Mouse (Mus musculus): Measurements from ENCODE around the gene Nup153. TPM values are rescaled to one million over a fixed set of nuclear protein-coding genes. Genes with fewer than 3 reads are reported as not detected.
A peak's percentile ranks its signal among the peaks of the same experiment; 100 is the strongest.

Nup153 gene
- polyA plus RNA-seq, 1 experiment, result 63.8 TPM

GRCm38 (mm10) chr13:46725227-46725626 lies 2.5 kb downstream of the Nup153 start:
- Histone ChIP-seq H3K27me3 (ENCODE audit: control insufficient read depth, insufficient read depth, low read length) (no peaks in the 10 kb centered on the region), H3K36me3 (ENCODE audit: control insufficient read depth, insufficient read depth, low read length) (no peaks in the 10 kb centered on the region), H3K4me3 (ENCODE audit: extremely low read depth, insufficient read depth, insufficient read length) (peak overlapping the region; percentile 19; the same call in 1 of the 2 replicates), H3K27ac (ENCODE audit: insufficient read depth, low read length) (peak overlapping the region; percentile 46; the same call in 1 of the 2 replicates), H3K4me1 (ENCODE audit: control insufficient read depth, insufficient read depth, insufficient read length) (peaks cover 5% of the 10 kb centered on the region; the same call in 1 of the 2 replicates)
- no peak for DNase-seq (ENCODE audit: low read depth in 1 of 2, low spot score in 2 of 2)
- TF ChIP-seq CTCF (IDR thresholded peaks at IDR 0.05; ENCODE audit: extremely low read depth, insufficient read depth, insufficient read length, insufficient replicate concordance) (no peak), POLR2A (IDR thresholded peaks at IDR 0.05; ENCODE audit: low read depth, low read length) (no peak)
- 6% methylated on average over 2 of the region's 2 CpGs for WGBS

DNA sequence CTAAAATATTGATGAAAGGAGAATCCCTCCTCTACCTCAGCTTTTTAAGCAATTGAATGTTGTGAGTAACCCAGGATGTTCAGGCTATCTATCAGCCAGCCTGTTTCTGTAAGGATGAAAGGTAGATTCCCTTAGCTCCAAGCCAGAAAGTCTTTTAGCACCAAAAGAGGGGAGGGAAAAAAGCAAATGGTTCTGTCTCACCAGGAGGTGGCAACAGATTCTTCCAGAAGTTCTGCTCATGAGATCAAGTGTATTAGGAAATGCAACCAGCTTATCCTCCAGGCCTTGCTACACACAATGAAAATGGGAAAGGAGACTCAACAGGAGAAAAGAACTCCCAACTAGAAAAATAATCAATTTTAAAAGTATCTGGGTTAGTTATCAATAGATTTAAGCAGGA lies 3.4 kb downstream of the Nup153 start:
- no peak overlapping the region for H3K4me3 ChIP-seq (ENCODE audit: extremely low read depth, insufficient read depth, insufficient read length)
- peaks cover 2% of the 10 kb centered on the region; the same call in 1 of the 2 replicates for H3K4me1 ChIP-seq (ENCODE audit: control insufficient read depth, insufficient read depth, insufficient read length)
- no peak for TF ChIP-seq POLR2A (IDR thresholded peaks at IDR 0.05; ENCODE audit: low read depth, low read length)
- no peak for TF ChIP-seq CTCF (IDR thresholded peaks at IDR 0.05; ENCODE audit: extremely low read depth, insufficient read depth, insufficient read length, insufficient replicate concordance)
- H3K27me3 ChIP-seq (ENCODE audit: control insufficient read depth, insufficient read depth, low read length), result no peaks in the 10 kb centered on the region
- H3K27ac ChIP-seq (ENCODE audit: insufficient read depth, low read length), result peak overlapping the region; percentile 64
- no peak for DNase-seq (ENCODE audit: low read depth in 1 of 2, low spot score in 2 of 2)
- no peaks in the 10 kb centered on the region for H3K36me3 ChIP-seq (ENCODE audit: control insufficient read depth, insufficient read depth, low read length)

GRCm38 (mm10) chr13:46721009-46721408 lies 6.7 kb downstream of the Nup153 start:
- no peak for TF ChIP-seq POLR2A (IDR thresholded peaks at IDR 0.05; ENCODE audit: low read depth, low read length)
- TF ChIP-seq CTCF (IDR thresholded peaks at IDR 0.05; ENCODE audit: extremely low read depth, insufficient read depth, insufficient read length, insufficient replicate concordance), result no peak

GRCm38 (mm10) chr13:46718893-46719400 lies 8.8 kb downstream of the Nup153 start:
- no peak for DNase-seq (ENCODE audit: low read depth in 1 of 2, low spot score in 2 of 2)
- Histone ChIP-seq H3K27ac (ENCODE audit: insufficient read depth, low read length) (no peak overlapping the region), H3K4me1 (ENCODE audit: control insufficient read depth, insufficient read depth, insufficient read length) (peaks cover 10% of the 10 kb centered on the region), H3K27me3 (ENCODE audit: control insufficient read depth, insufficient read depth, low read length) (no peaks in the 10 kb centered on the region), H3K4me3 (ENCODE audit: extremely low read depth, insufficient read depth, insufficient read length) (peak overlapping the region; percentile 20; the same call in 1 of the 2 replicates), H3K36me3 (ENCODE audit: control insufficient read depth, insufficient read depth, low read length) (peaks cover 1% of the 10 kb centered on the region; the same call in 1 of the 2 replicates)
- 42% methylated on average over 5 of the region's 5 CpGs for WGBS
- no peak for TF ChIP-seq CTCF (IDR thresholded peaks at IDR 0.05; ENCODE audit: extremely low read depth, insufficient read depth, insufficient read length, insufficient replicate concordance)
- no peak for TF ChIP-seq POLR2A (IDR thresholded peaks at IDR 0.05; ENCODE audit: low read depth, low read length)

More at GRCm38 (mm10) chr13:46721009-46721408, 6.7 kb downstream of the Nup153 start:
- Histone ChIP-seq H3K36me3 (ENCODE audit: control insufficient read depth, insufficient read depth, low read length) (no peaks in the 10 kb centered on the region), H3K4me3 (ENCODE audit: extremely low read depth, insufficient read depth, insufficient read length) (peak overlapping the region; percentile 14; the same call in 1 of the 2 replicates), H3K4me1 (ENCODE audit: control insufficient read depth, insufficient read depth, insufficient read length) (peaks cover 10% of the 10 kb centered on the region), H3K27ac (ENCODE audit: insufficient read depth, low read length) (no peak overlapping the region), H3K27me3 (ENCODE audit: control insufficient read depth, insufficient read depth, low read length) (no peaks in the 10 kb centered on the region)
- DNase-seq (ENCODE audit: low read depth in 1 of 2, low spot score in 2 of 2), result no peak

DNA sequence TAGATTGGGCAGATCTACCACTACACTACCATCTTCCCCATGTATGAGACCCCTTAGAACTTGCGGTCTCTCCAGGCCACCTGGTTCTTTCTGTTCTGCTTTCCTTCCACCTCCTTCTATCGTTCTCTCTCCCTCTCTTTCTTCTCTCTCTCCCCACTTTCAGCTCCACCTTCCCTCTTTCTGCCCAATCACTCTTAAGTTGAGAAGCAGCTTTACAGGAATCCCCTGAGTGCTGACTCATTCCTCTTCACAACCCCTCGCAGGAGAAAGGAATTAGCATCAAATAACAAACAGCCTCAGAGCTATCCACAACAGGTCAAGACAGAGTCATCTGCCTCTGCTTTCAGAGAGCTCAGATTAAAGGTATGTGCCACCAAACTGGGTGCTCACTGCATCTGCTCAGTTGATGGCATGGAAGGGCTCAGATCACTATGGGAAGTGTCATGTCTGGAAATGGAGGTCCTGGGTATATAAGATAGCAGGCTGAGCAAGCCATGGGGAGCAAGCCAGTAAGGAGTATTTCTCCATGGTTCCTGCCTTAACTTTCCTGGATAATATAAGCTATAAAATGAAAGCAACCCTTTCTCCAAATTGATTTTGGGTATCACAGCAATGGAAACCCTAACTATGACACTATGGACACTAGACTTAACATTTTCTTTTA lies 11.6 kb downstream of the Nup153 start:
- no peak overlapping the region for H3K4me3 ChIP-seq (ENCODE audit: extremely low read depth, insufficient read depth, insufficient read length)
- no peak for DNase-seq (ENCODE audit: low read depth in 1 of 2, low spot score in 2 of 2)
- peaks cover 10% of the 10 kb centered on the region for H3K36me3 ChIP-seq (ENCODE audit: control insufficient read depth, insufficient read depth, low read length)
- H3K4me1 ChIP-seq (ENCODE audit: control insufficient read depth, insufficient read depth, insufficient read length), result peaks cover 10% of the 10 kb centered on the region
- H3K27ac ChIP-seq (ENCODE audit: insufficient read depth, low read length), result no peak overlapping the region
- H3K27me3 ChIP-seq (ENCODE audit: control insufficient read depth, insufficient read depth, low read length), result no peaks in the 10 kb centered on the region
- TF ChIP-seq CTCF (IDR thresholded peaks at IDR 0.05; ENCODE audit: extremely low read depth, insufficient read depth, insufficient read length, insufficient replicate concordance) (no peak), POLR2A (IDR thresholded peaks at IDR 0.05; ENCODE audit: low read depth, low read length) (no peak)
- WGBS, result 29% methylated on average over 3 of the region's 3 CpGs

- H3K4me1 ChIP-seq (ENCODE audit: control insufficient read depth, insufficient read depth, insufficient read length), result peaks cover 5% of the 10 kb centered on the region
- TF ChIP-seq CTCF (IDR thresholded peaks at IDR 0.05; ENCODE audit: extremely low read depth, insufficient read depth, insufficient read length, insufficient replicate concordance) (no peak), POLR2A (IDR thresholded peaks at IDR 0.05; ENCODE audit: low read depth, low read length) (no peak)
- H3K27me3 ChIP-seq (ENCODE audit: control insufficient read depth, insufficient read depth, low read length), result no peaks in the 10 kb centered on the region
- no peak for DNase-seq (ENCODE audit: low read depth in 1 of 2, low spot score in 2 of 2)
- H3K36me3 ChIP-seq (ENCODE audit: control insufficient read depth, insufficient read depth, low read length), result peaks cover 24% of the 10 kb centered on the region
- no peak overlapping the region for H3K4me3 ChIP-seq (ENCODE audit: extremely low read depth, insufficient read depth, insufficient read length)
- 93% methylated on average over 5 of the region's 5 CpGs for WGBS
- H3K27ac ChIP-seq (ENCODE audit: insufficient read depth, low read length), result no peak overlapping the region
These were observed 14.3 kb downstream of the Nup153 start for GRCm38 (mm10) chr13:46713486-46713885.

- TF ChIP-seq POLR2A (IDR thresholded peaks at IDR 0.05; ENCODE audit: low read depth, low read length), result no peak
- TF ChIP-seq CTCF (IDR thresholded peaks at IDR 0.05; ENCODE audit: extremely low read depth, insufficient read depth, insufficient read length, insufficient replicate concordance), result peak; percentile 26; the same call in 1 of the 2 replicates
- WGBS, result 84% methylated on average over 5 of the region's 5 CpGs
- Histone ChIP-seq H3K27ac (ENCODE audit: insufficient read depth, low read length) (no peak overlapping the region), H3K4me3 (ENCODE audit: extremely low read depth, insufficient read depth, insufficient read length) (no peak overlapping the region), H3K4me1 (ENCODE audit: control insufficient read depth, insufficient read depth, insufficient read length) (no peaks in the 10 kb centered on the region), H3K36me3 (ENCODE audit: control insufficient read depth, insufficient read depth, low read length) (peaks cover 9% of the 10 kb centered on the region), H3K27me3 (ENCODE audit: control insufficient read depth, insufficient read depth, low read length) (no peaks in the 10 kb centered on the region)
- peak in 1 of 2 experiments; percentile 36 for DNase-seq (ENCODE audit: low read depth in 1 of 2, low spot score in 2 of 2)
These were observed 24.6 kb downstream of the Nup153 start for GRCm38 (mm10) chr13:46703138-46703537.

All from spleen, adult 2 months (tissue).